Mouse (Mus musculus): ENCODE data around the gene Lama4.

The Lama4 gene

DNA sequence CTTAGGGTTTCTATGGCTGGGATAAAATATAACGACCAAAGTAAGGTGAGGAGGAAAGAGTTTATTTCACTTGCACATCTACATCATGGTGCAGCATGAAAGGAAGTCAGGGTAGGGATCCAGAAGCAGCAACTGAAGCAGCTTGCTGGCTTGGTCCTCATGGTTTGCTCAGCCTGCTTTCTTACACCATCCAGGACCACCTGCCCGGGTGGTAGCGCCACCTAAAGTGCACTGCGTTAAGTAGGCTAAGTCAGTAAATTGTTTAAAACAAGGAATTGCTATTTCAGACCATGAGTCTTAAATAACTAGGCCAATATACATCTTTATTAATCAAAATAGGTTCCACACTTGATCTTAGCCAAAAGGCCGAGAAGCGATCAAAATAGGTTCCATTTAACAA, 173.4 kb downstream of the Lama4 start:
- in situ Hi-C loops (cut with MboI; ENCODE audit: unreplicated experiment in 2 of 2): no loop called here

- in situ Hi-C loops (cut with MboI; ENCODE audit: unreplicated experiment in 2 of 2): no loop called here
Measured at GRCm38 (mm10) chr10:39140843-39141242, 175.5 kb downstream of the Lama4 start.

- in situ Hi-C loops (cut with MboI; ENCODE audit: unreplicated experiment in 2 of 2): no loop called here
Measured at GRCm38 (mm10) chr10:39141401-39141800, 176.1 kb downstream of the Lama4 start.

DNA sequence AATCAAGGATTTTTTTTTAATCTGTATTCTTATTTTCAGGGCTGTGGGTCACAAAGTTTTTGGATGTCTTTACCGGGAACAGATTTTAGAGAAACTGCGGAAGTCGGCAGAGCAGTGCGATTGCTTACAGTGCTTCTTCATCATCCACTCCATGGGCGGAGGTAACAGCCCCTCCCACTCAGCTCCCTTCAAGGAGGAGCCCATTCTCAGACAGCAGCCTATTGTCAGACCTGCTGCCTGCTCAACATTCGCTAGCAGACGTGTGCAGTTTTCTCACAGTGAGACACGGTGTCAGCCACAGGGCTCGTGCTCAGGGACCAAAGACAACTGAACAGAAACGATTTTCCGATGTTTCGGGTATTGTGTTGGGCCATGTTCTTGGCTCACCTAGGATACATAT, 176.9 kb downstream of the Lama4 start:
- in situ Hi-C loops (cut with MboI; ENCODE audit: unreplicated experiment in 2 of 2): no loop called here

DNA sequence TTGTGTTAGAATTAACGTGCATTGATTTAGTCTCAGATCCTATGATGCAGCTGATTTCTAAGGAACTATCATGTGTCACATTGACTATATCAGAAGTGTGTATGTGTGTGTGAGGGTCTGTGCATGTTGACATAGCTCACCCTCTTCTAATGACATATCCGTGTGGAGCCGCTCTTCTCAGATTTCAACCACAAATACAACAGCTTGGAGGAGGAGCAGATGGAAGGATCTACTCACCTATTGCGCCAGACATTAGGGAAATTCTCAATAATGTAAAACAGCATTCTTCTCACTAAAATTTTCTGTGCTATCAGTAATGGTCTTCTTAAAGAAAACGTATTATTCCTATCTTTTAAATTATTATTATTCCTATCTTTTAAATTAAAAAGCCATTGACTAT, 191.4 kb downstream of the Lama4 start:
- in situ Hi-C loops (cut with MboI; ENCODE audit: unreplicated experiment in 2 of 2): loop anchor here (25.0 kb wide), 3 partner anchors 656 to 1381 kb away; no protein-coding TSS in a partner anchor

DNA sequence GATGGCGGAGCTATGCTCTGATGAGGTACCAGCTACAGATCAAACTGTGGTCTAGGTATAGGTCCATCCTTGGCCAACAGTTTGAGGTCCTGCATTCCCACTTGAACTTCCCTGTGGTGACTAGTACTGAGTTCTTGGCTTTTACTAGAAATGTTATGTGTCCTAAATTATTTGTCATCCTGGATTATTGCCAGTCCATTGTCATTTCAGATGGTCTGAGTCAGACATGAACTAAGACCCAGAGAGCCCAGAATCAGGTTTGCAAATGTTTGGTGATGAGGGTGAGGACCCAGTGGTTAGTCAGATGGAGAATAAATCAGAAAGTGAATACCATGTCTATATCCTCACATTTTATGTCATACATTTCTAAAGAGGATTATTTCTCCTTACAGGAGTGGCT, 192.0 kb downstream of the Lama4 start:
- in situ Hi-C loops (cut with MboI; ENCODE audit: unreplicated experiment in 2 of 2): loop anchor here (25.0 kb wide), 3 partner anchors 655 to 1380 kb away; no protein-coding TSS in a partner anchor

DNA sequence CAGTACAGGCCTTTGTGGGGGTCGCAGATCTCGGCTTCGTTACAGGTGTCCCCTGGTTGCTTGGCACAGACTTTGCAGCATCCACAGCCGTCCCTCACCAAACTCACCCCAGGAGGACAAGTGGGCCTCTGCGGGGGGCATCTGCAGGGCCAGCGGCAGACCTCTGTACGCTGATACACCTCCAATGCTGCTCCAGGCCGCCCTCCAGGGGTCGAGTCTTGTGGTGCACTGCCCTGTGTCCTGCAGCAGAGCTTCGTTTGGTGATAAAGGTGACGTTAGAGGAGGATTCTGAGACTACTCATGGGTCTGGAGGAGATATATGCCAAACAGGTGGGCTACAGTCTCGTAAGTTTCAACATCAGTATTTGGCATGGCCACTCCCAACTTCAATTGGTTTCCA, 193.0 kb downstream of the Lama4 start:
- in situ Hi-C loops (cut with MboI; ENCODE audit: unreplicated experiment in 2 of 2): loop anchor here (25.0 kb wide), 3 partner anchors 654 to 1379 kb away; no protein-coding TSS in a partner anchor
